Mouse (Mus musculus) embryonic facial prominence, embryonic 15.5 days (tissue): Measurements from ENCODE around the gene Abca3. TPM values are rescaled to one million over a fixed set of nuclear protein-coding genes. Genes with fewer than 3 reads are reported as not detected.

Source experiments
- ATAC-seq: fragments of 200-750 bp; cut with Nextera tagmentation; 2 replicates; pipeline ENCODE4 v1.8.0; 2017; ENCODE audit warnings: low read depth, moderate TSS enrichment; ENCODE audit not compliant: insufficient number of reproducible peaks, low FRiP score, low TSS enrichment
- H3K27ac ChIP-seq: fragments of 300-500 bp; sonication (generic); replicated peaks from 2 replicates; pipeline ENCODE4 v1.5.1; 2015; ENCODE audit warnings: mild to moderate bottlenecking, inconsistent platforms
- H3K27me3 ChIP-seq: fragments of 300-500 bp; sonication (generic); 2 replicates; pipeline ENCODE4 v1.6.1; 2015; ENCODE audit warnings: inconsistent platforms
- H3K36me3 ChIP-seq: fragments of 300-500 bp; sonication (generic); 2 replicates; pipeline ENCODE4 v1.6.1; 2015; ENCODE audit warnings: mild to moderate bottlenecking, inconsistent platforms
- H3K4me1 ChIP-seq: fragments of 300-500 bp; sonication (generic); 2 replicates; pipeline ENCODE4 v1.6.1; 2015; ENCODE audit warnings: inconsistent platforms
- H3K4me2 ChIP-seq: fragments of 300-500 bp; sonication (generic); replicated peaks from 2 replicates; pipeline ENCODE4 v1.6.1; 2015; ENCODE audit warnings: mild to moderate bottlenecking, inconsistent platforms
- H3K4me3 ChIP-seq: fragments of 300-500 bp; sonication (generic); replicated peaks from 2 replicates; pipeline ENCODE4 v1.5.1; 2015; ENCODE audit warnings: mild to moderate bottlenecking, inconsistent platforms
- H3K9ac ChIP-seq: fragments of 300-500 bp; sonication (generic); 2 replicates; pipeline ENCODE4 v1.6.1; 2015; ENCODE audit warnings: inconsistent platforms
- H3K9me3 ChIP-seq: fragments of 300-500 bp; sonication (generic); replicated peaks from 2 replicates; pipeline ENCODE4 v1.6.1; 2016; ENCODE audit warnings: inconsistent platforms
- WGBS: fragments of 180-500 bp; shearing (Covaris S2); methylation state at CpG from one replicate; pipeline ENCODE4 v1.1.7; 2015; 5-methylcytosine and 5-hydroxymethylcytosine counted together
- polyA plus RNA-seq: library from polyadenylated mRNA; unstranded; fragments of >200 nt; fragmentation: Nextera tagmentation; extraction: Ambion mirVana; gene quantifications from 2 replicates; pipeline ENCODE4 v1.2.1, GENCODE M21; 2015

Gene Abca3
- polyA plus RNA-seq, 1 experiment from 2014 or later, result 8.3 TPM

- peaks cover 4% of the 10 kb centered on the region for H3K36me3 ChIP-seq
- no peak overlapping the region for H3K9ac ChIP-seq
- no peaks in the 10 kb centered on the region for H3K27me3 ChIP-seq
- H3K9me3 ChIP-seq, result no peaks in the 10 kb centered on the region
- no peak overlapping the region for H3K4me2 ChIP-seq
- WGBS, result 86% methylated on average over 5 of the region's 5 CpGs
- H3K27ac ChIP-seq, result no peak overlapping the region
- no peak overlapping the region for H3K4me3 ChIP-seq
- ATAC-seq, result no peak
- H3K4me1 ChIP-seq, result no peaks in the 10 kb centered on the region
These were observed 37.0 kb downstream of the Abca3 start for GRCm38 (mm10) chr17:24388711-24389110.

- WGBS, result 5% methylated on average over 2 of the region's 2 CpGs
- Histone ChIP-seq H3K9ac (no peak overlapping the region), H3K9me3 (no peaks in the 10 kb centered on the region), H3K4me1 (no peaks in the 10 kb centered on the region), H3K4me2 (no peak overlapping the region), H3K4me3 (no peak overlapping the region), H3K36me3 (peaks cover 4% of the 10 kb centered on the region), H3K27me3 (no peaks in the 10 kb centered on the region), H3K27ac (no peak overlapping the region)
- ATAC-seq, result no peak
These were observed 38.1 kb downstream of the Abca3 start for GRCm38 (mm10) chr17:24389865-24390264.

GRCm38 (mm10) chr17:24391149-24391548, 39.4 kb downstream of the Abca3 start:
- Histone ChIP-seq H3K36me3 (no peaks in the 10 kb centered on the region; the same call in 1 of the 2 replicates), H3K9me3 (no peaks in the 10 kb centered on the region), H3K27me3 (no peaks in the 10 kb centered on the region), H3K27ac (no peak overlapping the region), H3K4me1 (no peaks in the 10 kb centered on the region), H3K9ac (no peak overlapping the region), H3K4me3 (no peak overlapping the region), H3K4me2 (no peak overlapping the region)
- no peak for ATAC-seq
- 64% methylated on average over 8 of the region's 8 CpGs for WGBS

GRCm38 (mm10) chr17:24393527-24393926, 41.8 kb downstream of the Abca3 start:
- H3K27me3 ChIP-seq, result no peaks in the 10 kb centered on the region
- no peaks in the 10 kb centered on the region; the same call in 1 of the 2 replicates for H3K36me3 ChIP-seq
- ATAC-seq, result peak; percentile 54; the same call in 1 of the 2 replicates
- WGBS, result 21% methylated on average over 4 of the region's 4 CpGs
- no peaks in the 10 kb centered on the region for H3K9me3 ChIP-seq
- no peak overlapping the region for H3K27ac ChIP-seq
- H3K4me1 ChIP-seq, result no peaks in the 10 kb centered on the region
- no peak overlapping the region for H3K4me3 ChIP-seq
- no peak overlapping the region for H3K4me2 ChIP-seq
- H3K9ac ChIP-seq, result no peak overlapping the region

GRCm38 (mm10) chr17:24394456-24394855, 42.7 kb downstream of the Abca3 start:
- no peak overlapping the region for H3K9ac ChIP-seq
- no peaks in the 10 kb centered on the region for H3K27me3 ChIP-seq
- WGBS, result 83% methylated on average over 7 of the region's 7 CpGs
- no peaks in the 10 kb centered on the region; the same call in 1 of the 2 replicates for H3K36me3 ChIP-seq
- no peaks in the 10 kb centered on the region for H3K4me1 ChIP-seq
- ATAC-seq, result no peak
- H3K4me2 ChIP-seq, result no peak overlapping the region
- no peaks in the 10 kb centered on the region for H3K9me3 ChIP-seq
- H3K4me3 ChIP-seq, result no peak overlapping the region
- no peak overlapping the region for H3K27ac ChIP-seq

GRCm38 (mm10) chr17:24402371-24402770, 50.6 kb downstream of the Abca3 start:
- WGBS, result 69% methylated on average over 3 of the region's 3 CpGs
- ATAC-seq, result no peak
- Histone ChIP-seq H3K27me3 (no peaks in the 10 kb centered on the region), H3K4me3 (no peak overlapping the region), H3K4me1 (no peaks in the 10 kb centered on the region), H3K4me2 (no peak overlapping the region), H3K36me3 (peaks cover 7% of the 10 kb centered on the region; the same call in 1 of the 2 replicates), H3K9ac (no peak overlapping the region), H3K9me3 (no peaks in the 10 kb centered on the region), H3K27ac (no peak overlapping the region)

GRCm38 (mm10) chr17:24407116-24407803, 55.5 kb downstream of the Abca3 start:
- H3K27me3 ChIP-seq, result no peaks in the 10 kb centered on the region
- H3K4me2 ChIP-seq, result no peak overlapping the region
- no peak overlapping the region for H3K27ac ChIP-seq
- ATAC-seq, result no peak
- H3K9ac ChIP-seq, result no peak overlapping the region
- no peaks in the 10 kb centered on the region for H3K4me1 ChIP-seq
- H3K4me3 ChIP-seq, result no peak overlapping the region
- H3K36me3 ChIP-seq, result peaks cover 42% of the 10 kb centered on the region
- H3K9me3 ChIP-seq, result no peaks in the 10 kb centered on the region
- 85% methylated on average over 12 of the region's 12 CpGs for WGBS

GRCm38 (mm10) chr17:24413557-24414211, 61.9 kb downstream of the Abca3 start:
- Histone ChIP-seq H3K4me1 (peaks cover 32% of the 10 kb centered on the region), H3K4me2 (peak overlapping the region; percentile 79), H3K27me3 (no peaks in the 10 kb centered on the region), H3K36me3 (peaks cover 42% of the 10 kb centered on the region), H3K4me3 (peak overlapping the region; percentile 78), H3K9ac (peak overlapping the region; percentile 55), H3K27ac (peak overlapping the region; percentile 92), H3K9me3 (no peaks in the 10 kb centered on the region)
- WGBS, result 33% methylated on average over 22 of the region's 22 CpGs
- peak; percentile 8; the same call in 1 of the 2 replicates for ATAC-seq

- Histone ChIP-seq H3K27me3 (no peaks in the 10 kb centered on the region), H3K36me3 (peaks cover 45% of the 10 kb centered on the region), H3K4me1 (peaks cover 32% of the 10 kb centered on the region), H3K27ac (peak within 1 kb of the TSS; percentile 96), H3K4me2 (peak within 1 kb of the TSS; percentile 79), H3K4me3 (peak within 1 kb of the TSS; percentile 78), H3K9ac (peak within 1 kb of the TSS; percentile 84), H3K9me3 (no peaks in the 10 kb centered on the region)
- under 1% methylated on average over 64 of the region's 64 CpGs for WGBS
- peak; percentile 92 for ATAC-seq
These were observed 62.7 kb downstream of the Abca3 start, which contains the start of gene Rnps1 for GRCm38 (mm10) chr17:24414230-24414976. Gene Rnps1 (plus strand): TSS chr17:24414565.

GRCm38 (mm10) chr17:24415011-24415410, 63.3 kb downstream of the Abca3 start:
- Histone ChIP-seq H3K27me3 (no peaks in the 10 kb centered on the region), H3K4me3 (peak overlapping the region; percentile 78), H3K4me2 (peak overlapping the region; percentile 79), H3K27ac (peak overlapping the region; percentile 96), H3K36me3 (peaks cover 45% of the 10 kb centered on the region), H3K4me1 (peaks cover 32% of the 10 kb centered on the region), H3K9ac (peak overlapping the region; percentile 84), H3K9me3 (no peaks in the 10 kb centered on the region)
- WGBS, result under 1% methylated on average over 21 of the region's 21 CpGs
- ATAC-seq, result no peak; the same call in 1 of the 2 replicates

- Histone ChIP-seq H3K27me3 (no peaks in the 10 kb centered on the region), H3K27ac (no peak overlapping the region), H3K9me3 (no peaks in the 10 kb centered on the region), H3K9ac (peak overlapping the region; percentile 84), H3K4me1 (peaks cover 32% of the 10 kb centered on the region), H3K4me2 (peak overlapping the region; percentile 79), H3K36me3 (peaks cover 46% of the 10 kb centered on the region), H3K4me3 (peak overlapping the region; percentile 78)
- WGBS, result 80% methylated on average over 3 of the region's 3 CpGs
- ATAC-seq, result no peak
These were observed 64.4 kb downstream of the Abca3 start for GRCm38 (mm10) chr17:24416051-24416652.
